Mouse (Mus musculus): ENCODE measurements around the gene Foxp2.

- TF ChIP-seq GATA1 (IDR thresholded peaks at IDR 0.05; ENCODE audit: low read length) (no peak), TAL1 (IDR thresholded peaks at IDR 0.05; ENCODE audit: low read length) (no peak)
Observed at GRCm38 (mm10) chr6:14951060-14951459, 49.9 kb downstream of the Foxp2 start.

All from erythroblast, embryonic 14.5 days (primary cell).